Mouse (Mus musculus) bone marrow, adult 2 months (tissue): Measurements from ENCODE around the gene Nrxn1. TPM values are rescaled to one million over a fixed set of nuclear protein-coding genes. Genes with fewer than 3 reads are reported as not detected.

Experiments
- H3K27ac ChIP-seq: fragments of 200-500 bp; 2 replicates; pipeline ENCODE4 v1.5.1; 2012; ENCODE audit warnings: low read depth, mild to moderate bottlenecking, control low read depth, inconsistent platforms, low read length; ENCODE audit not compliant: control insufficient read depth, poor library complexity, insufficient read depth
- H3K4me1 ChIP-seq: fragments of 200-500 bp; 2 replicates; pipeline ENCODE4 v1.6.1; 2011; ENCODE audit warnings: low read length; ENCODE audit not compliant: control insufficient read depth, insufficient read depth
- H3K4me3 ChIP-seq: fragments of 200-500 bp; replicated peaks from 2 replicates; pipeline ENCODE3; 2011; ENCODE audit warnings: mild to moderate bottlenecking, low read depth, low read length, control low read depth; ENCODE audit not compliant: control insufficient read depth
- CTCF ChIP-seq: fragments of 200-500 bp; IDR thresholded peaks from 2 replicates; pipeline ENCODE4 v1.5.1; 2011; ENCODE audit warnings: low read length, control low read depth; ENCODE audit not compliant: control insufficient read depth, insufficient read depth
- POLR2A ChIP-seq: fragments of 200-500 bp; IDR thresholded peaks from 2 replicates; pipeline ENCODE4 v1.6.1; 2011; ENCODE audit warnings: low read depth, mild to moderate bottlenecking, control low read depth, low read length, borderline replicate concordance; ENCODE audit not compliant: control insufficient read depth
- whole genome bisulfite sequencing: fragments of 180-500 bp; shearing (Covaris S2); methylation state at CpG from one replicate; pipeline ENCODE4 v1.1.7; 2018; 5-methylcytosine and 5-hydroxymethylcytosine counted together
- polyA plus RNA-seq: library from polyadenylated mRNA; stranded (reverse); fragments of >200 nt; gene quantifications from 2 replicates; pipeline ENCODE4 v1.2.4, GENCODE M21; 2011; ENCODE audit warnings: low replicate concordance; ENCODE audit not compliant: missing spikeins, insufficient read depth, insufficient read length

Nrxn1 gene
- polyA plus RNA-seq, 1 experiment: not detected

DNA sequence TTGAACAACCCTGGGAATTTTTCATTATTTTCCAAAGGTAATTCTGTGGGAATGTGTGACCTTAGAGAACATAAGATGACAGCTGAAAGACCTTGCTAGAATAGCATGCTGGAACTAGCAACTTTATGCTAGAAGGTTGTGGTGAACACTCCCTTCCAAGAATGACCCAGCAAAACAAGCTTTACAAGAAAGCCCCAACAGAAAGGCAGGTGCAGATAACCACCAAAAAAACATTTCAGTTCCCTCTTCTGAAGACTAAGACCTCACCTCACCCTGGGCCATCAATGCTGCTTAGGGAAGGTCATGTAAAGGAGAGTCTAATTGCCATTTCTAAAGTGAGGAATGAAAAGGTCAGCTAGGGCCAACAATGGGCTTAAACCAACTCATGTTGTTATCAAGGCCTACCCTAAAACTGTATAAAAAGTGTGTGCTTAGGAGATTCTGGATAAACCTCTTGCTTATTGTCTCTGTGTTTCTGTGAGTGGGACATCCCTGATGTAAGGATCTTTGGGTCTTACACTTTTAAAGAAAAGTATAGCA is 249.7 kb downstream of the Nrxn1 start:
- Histone ChIP-seq H3K4me3 (no peak overlapping the region), H3K4me1 (no peaks in the 10 kb centered on the region), H3K27ac (no peak overlapping the region)
- TF ChIP-seq POLR2A (no peak), CTCF (no peak)

DNA sequence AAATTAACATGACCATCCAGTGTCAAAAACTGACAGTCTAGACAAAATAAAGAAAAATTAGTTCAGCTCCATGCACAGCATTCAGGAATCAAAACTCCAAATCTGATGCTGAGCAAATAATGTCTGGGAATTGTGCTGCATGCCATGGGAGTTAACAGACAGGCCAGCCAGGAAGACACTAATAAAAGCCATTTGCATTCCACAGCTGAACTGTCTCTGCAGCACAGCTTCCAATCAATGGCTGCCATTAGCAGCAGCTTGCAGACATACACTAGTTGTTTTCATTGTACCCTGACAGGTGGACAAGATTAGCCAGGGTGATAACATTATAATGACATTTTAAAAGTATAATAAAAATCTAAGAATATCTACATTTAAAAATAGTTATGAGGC is 255.9 kb downstream of the Nrxn1 start:
- H3K27ac ChIP-seq: no peak overlapping the region
- TF ChIP-seq POLR2A: no peak
- TF ChIP-seq CTCF: no peak
- H3K4me3 ChIP-seq: no peak overlapping the region
- no peaks in the 10 kb centered on the region for H3K4me1 ChIP-seq

DNA sequence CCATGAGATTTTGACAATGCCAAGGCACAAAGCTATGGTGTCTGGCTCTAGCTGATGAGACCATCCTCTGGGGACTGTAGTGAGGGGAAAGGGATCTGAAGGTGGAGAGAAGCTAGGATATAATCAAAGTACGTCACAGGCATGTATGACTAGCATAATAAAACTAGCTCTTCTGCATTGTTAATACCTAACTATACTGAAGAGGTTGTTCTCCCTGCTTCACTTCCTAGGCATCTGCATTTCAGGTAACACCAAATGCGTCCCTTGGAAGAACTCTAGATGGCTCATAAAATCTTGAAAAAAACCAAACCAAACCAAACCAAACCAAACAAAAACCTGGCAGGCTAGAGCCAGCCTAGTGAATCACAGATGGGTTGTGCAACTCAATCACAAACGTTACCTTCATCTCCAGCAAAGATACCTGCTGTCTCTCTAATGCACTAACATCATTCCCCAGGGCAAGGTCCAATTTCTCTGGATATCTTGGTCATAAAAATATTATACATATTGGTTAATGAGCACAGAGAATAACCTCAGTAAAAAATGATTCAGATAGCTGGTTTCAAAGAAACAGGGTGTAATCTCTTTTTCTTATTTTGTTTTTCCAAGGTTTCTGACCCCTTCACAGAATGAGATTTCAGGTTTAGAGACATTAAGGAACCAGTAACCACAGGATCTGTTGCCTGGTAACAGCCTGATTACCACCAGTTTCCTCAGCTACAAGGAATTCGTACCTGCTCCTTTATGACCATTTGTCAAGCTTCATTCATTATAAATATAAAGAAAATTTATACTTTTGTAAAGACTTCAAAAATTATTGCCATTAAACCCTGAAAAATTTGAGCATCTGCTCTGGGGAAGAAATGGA is 256.5 kb downstream of the Nrxn1 start:
- no peak overlapping the region for H3K27ac ChIP-seq
- TF ChIP-seq CTCF: no peak
- no peak for TF ChIP-seq POLR2A
- no peaks in the 10 kb centered on the region for H3K4me1 ChIP-seq
- no peak overlapping the region for H3K4me3 ChIP-seq
- WGBS: 60% methylated on average over 4 of the region's 4 CpGs

DNA sequence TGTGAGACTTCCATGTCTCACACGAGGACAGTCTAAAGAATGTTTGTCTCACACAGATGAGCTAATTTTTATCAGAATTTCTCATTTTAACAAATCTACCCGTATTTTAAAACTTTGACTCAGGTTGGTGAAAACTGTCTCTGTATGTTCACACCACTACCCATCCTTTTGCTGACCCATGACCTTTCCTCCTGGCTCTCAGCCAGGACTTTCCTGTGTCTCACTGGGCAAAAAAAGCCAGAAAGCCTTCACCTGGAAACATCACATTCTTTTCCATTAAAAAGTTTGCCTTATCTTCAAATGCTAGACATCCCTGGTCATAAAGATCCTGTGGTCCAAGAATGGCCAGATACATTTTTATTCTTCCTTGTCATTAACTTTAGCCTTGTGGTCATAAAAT is 274.5 kb downstream of the Nrxn1 start:
- no peaks in the 10 kb centered on the region for H3K4me1 ChIP-seq
- H3K4me3 ChIP-seq: no peak overlapping the region
- TF ChIP-seq CTCF: no peak
- TF ChIP-seq POLR2A: no peak
- H3K27ac ChIP-seq: no peak overlapping the region
- 75% methylated on average over 2 of the region's 2 CpGs for WGBS

GRCm38 (mm10) chr17:90817898-90818297 is 275.0 kb downstream of the Nrxn1 start:
- Histone ChIP-seq H3K4me1 (no peaks in the 10 kb centered on the region), H3K27ac (no peak overlapping the region), H3K4me3 (no peak overlapping the region)
- no peak for TF ChIP-seq CTCF
- no peak for TF ChIP-seq POLR2A
- 81% methylated on average over 2 of the region's 2 CpGs for WGBS

- Histone ChIP-seq H3K4me1 (no peaks in the 10 kb centered on the region), H3K27ac (no peak overlapping the region), H3K4me3 (no peak overlapping the region)
- 90% methylated on average over 1 of the region's 1 CpGs for WGBS
- TF ChIP-seq CTCF (no peak), POLR2A (no peak)
Measured at GRCm38 (mm10) chr17:90815306-90815705, 277.6 kb downstream of the Nrxn1 start.

DNA sequence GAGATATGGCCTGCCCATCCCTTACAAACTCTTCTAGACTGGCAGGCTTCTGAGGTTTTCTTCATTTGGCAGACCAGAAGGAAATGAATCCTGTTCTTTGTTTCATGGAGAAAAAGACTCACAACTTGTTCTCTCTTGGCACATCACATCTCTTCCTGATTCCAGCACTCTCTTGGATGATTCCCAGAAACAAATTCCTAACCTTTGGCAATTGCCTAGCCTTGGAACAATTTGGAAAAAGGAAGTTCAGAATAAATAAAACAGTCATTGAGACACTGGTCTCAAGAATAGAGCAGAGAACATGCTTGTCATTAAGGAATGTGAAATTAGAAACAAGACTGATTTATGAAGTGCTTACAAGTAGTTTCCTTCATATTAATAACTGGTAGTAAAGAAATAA is 279.1 kb downstream of the Nrxn1 start:
- Histone ChIP-seq H3K4me3 (no peak overlapping the region), H3K27ac (no peak overlapping the region), H3K4me1 (no peaks in the 10 kb centered on the region)
- TF ChIP-seq POLR2A: no peak
- TF ChIP-seq CTCF: no peak

- H3K4me1 ChIP-seq: no peaks in the 10 kb centered on the region
Measured at GRCm38 (mm10) chr17:90812485-90812884, 280.4 kb downstream of the Nrxn1 start.

DNA sequence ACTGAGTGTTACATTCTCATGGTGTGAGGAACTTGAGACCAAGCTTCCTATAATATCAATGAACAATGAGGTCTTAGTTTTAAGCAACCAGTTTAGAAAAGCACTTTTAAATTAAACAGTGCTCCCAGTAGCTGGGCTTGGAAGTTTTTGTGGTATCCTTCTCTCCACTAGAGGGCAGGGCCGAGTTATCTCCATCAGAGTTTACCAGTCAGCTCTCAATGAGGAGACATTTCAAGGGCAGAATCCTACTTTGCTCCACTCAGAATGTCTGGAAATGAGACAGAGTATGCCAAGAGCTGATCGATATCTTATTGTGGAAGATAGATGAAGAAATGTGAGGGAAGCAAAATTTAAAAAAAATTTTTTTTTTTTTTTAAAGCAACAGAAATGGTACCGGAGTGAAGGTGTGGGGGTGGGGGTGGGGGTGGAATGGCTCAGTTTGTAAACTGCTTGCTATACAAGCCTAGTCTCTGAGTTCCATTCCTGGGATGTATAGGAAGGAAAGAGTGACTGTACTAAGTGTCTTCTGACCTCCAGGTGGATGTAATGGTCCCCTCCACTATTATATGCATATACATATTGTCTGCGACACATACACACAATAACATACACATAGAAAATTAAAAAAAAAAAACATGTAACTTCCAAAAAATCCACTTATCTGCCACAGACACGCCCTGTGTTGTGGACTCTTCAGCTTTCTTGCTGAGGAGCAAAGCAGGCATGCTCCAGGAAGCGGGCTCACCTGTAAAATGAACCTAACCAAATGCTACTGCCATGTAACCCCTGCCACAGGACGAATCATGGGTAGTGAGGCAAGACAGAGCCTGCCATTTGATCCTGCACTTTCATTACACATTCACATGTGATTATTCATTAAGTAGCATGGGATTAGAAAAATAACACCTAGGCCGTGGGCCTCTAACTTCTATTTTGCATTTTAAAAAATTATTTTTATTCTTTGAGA is 283.4 kb downstream of the Nrxn1 start:
- WGBS: 67% methylated on average over 8 of the region's 8 CpGs
- no peak overlapping the region for H3K27ac ChIP-seq
- H3K4me1 ChIP-seq: no peaks in the 10 kb centered on the region
- TF ChIP-seq POLR2A (no peak), CTCF (no peak)
- no peak overlapping the region for H3K4me3 ChIP-seq

More at GRCm38 (mm10) chr17:90812485-90812884, 280.4 kb downstream of the Nrxn1 start:
- Histone ChIP-seq H3K4me3 (no peak overlapping the region), H3K27ac (no peak overlapping the region)
- 88% methylated on average over 2 of the region's 2 CpGs for WGBS
- TF ChIP-seq POLR2A: no peak
- TF ChIP-seq CTCF: no peak
